Mouse (Mus musculus) heart, embryonic 11.5 days (tissue): ENCODE data around the gene Ppfibp2. TPM values are rescaled to one million over a fixed set of nuclear protein-coding genes. Genes with fewer than 3 reads are reported as not detected.

Experiments
- ATAC-seq: fragments of 200-750 bp; cut with Nextera tagmentation; replicated peaks from 2 replicates; pipeline ENCODE4 v1.8.0; 2017; ENCODE audit warnings: moderate library complexity; ENCODE audit not compliant: insufficient number of reproducible peaks, low FRiP score, low TSS enrichment
- H3K27ac ChIP-seq: fragments of 300-500 bp; sonication (generic); 2 replicates; pipeline ENCODE4 v1.5.1; 2014; ENCODE audit warnings: mild to moderate bottlenecking, low read depth, low read length
- H3K27me3 ChIP-seq: fragments of 300-500 bp; sonication (generic); 2 replicates; pipeline ENCODE4 v1.6.1; 2014; ENCODE audit warnings: mild to moderate bottlenecking, low read length, mixed read lengths; ENCODE audit not compliant: control insufficient read depth, insufficient read depth
- H3K36me3 ChIP-seq: fragments of 300-500 bp; sonication (generic); 2 replicates; pipeline ENCODE4 v1.6.1; 2014; ENCODE audit warnings: mild to moderate bottlenecking, low read length, moderate library complexity, mixed read lengths; ENCODE audit not compliant: control insufficient read depth, insufficient read depth
- H3K4me1 ChIP-seq: fragments of 300-500 bp; sonication (generic); 2 replicates; pipeline ENCODE4 v1.6.1; 2014; ENCODE audit warnings: low read length; ENCODE audit not compliant: control insufficient read depth, insufficient read depth
- H3K4me2 ChIP-seq: fragments of 300-500 bp; sonication (generic); 2 replicates; pipeline ENCODE4 v1.6.1; 2014; ENCODE audit warnings: mild to moderate bottlenecking, moderate library complexity
- H3K4me3 ChIP-seq: fragments of 300-500 bp; sonication (generic); 2 replicates; pipeline ENCODE4 v1.5.1; 2014; ENCODE audit warnings: low read depth, low read length
- H3K9ac ChIP-seq: fragments of 300-500 bp; sonication (generic); 2 replicates; pipeline ENCODE4 v1.6.1; 2014; ENCODE audit warnings: mild to moderate bottlenecking, low read depth, low read length, moderate library complexity
- H3K9me3 ChIP-seq: fragments of 300-500 bp; sonication (generic); replicated peaks from 2 replicates; pipeline ENCODE4 v1.6.1; 2016; ENCODE audit warnings: low read length; ENCODE audit not compliant: control insufficient read depth
- WGBS: fragments of 180-500 bp; shearing (Covaris S2); extraction: QIAGEN DNeasy Blood & Tissue Kit; methylation state at CpG from one replicate; pipeline ENCODE4 v1.1.7; 2014; ENCODE audit not compliant: insufficient replicate concordance; 5-methylcytosine and 5-hydroxymethylcytosine counted together
- polyA plus RNA-seq: library from polyadenylated mRNA; unstranded; fragments of >200 nt; fragmentation: Nextera tagmentation; extraction: Ambion mirVana; gene quantifications from 2 replicates; pipeline ENCODE4 v1.2.1, GENCODE M21; 2014

The Ppfibp2 gene
- polyA plus RNA-seq, 1 experiment from 2014 or later: 6.3 TPM

DNA sequence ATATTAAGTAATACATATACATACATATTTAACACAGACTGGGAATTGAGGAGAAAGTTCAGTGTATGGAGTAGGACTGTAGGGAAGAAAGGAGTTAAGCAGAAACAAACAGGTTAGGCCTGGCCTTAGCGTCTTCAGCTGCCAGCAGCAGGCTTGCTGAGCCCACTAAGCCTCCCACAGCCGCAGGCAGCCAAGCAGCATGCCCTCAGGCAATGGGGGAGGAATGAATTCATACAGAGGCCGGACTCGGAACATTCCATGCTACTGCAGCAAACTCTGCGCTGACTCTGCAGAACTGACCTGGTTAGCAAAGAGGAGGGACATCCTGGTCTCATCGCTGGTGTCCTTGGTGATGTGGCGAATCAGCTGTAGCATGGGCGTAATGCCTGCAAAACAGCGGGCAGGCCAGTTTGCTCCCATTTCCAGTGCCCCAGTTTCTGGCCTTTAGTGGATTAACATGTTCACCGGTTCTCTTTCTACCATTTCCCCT, 157.1 kb downstream of the Ppfibp2 start:
- Histone ChIP-seq H3K27ac (no peak overlapping the region), H3K9ac (no peak overlapping the region), H3K4me1 (peaks cover 3% of the 10 kb centered on the region; the same call in 1 of the 2 replicates), H3K36me3 (no peaks in the 10 kb centered on the region), H3K4me2 (no peak overlapping the region), H3K9me3 (no peaks in the 10 kb centered on the region), H3K27me3 (0 out of 2 replicates have a peak, but pooled peaks cover 3% of the 10 kb centered on the region), H3K4me3 (no peak overlapping the region)
- 87% methylated on average over 10 of the region's 10 CpGs for WGBS
- ATAC-seq: no peak

DNA sequence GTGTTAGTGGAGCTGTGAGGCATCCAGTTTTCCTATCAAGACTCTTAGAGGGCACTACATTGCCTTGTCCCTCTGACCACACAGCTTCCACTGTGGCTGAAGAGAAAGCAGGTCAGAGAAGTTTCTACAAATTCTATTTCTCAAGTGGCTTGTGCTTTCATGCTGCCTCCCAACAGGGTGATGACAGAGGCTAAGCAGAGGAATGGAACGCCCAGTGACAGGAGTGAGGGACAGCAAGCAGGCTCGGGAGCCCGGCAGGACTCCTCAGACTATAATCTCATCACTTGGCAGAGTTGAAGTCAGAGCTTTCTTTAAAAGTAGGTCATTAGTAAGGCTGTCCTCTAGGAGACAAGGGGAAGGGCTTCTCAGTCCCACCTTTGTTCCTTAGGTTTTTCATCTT, 160.9 kb downstream of the Ppfibp2 start:
- Histone ChIP-seq H3K4me2 (peak overlapping the region; percentile 22; the same call in 1 of the 2 replicates), H3K36me3 (no peaks in the 10 kb centered on the region), H3K4me3 (no peak overlapping the region), H3K27me3 (peaks cover 9% of the 10 kb centered on the region; the same call in 1 of the 2 replicates), H3K9me3 (no peaks in the 10 kb centered on the region), H3K9ac (no peak overlapping the region), H3K27ac (no peak overlapping the region), H3K4me1 (peaks cover 13% of the 10 kb centered on the region; the same call in 1 of the 2 replicates)
- WGBS: 11% methylated on average over 3 of the region's 3 CpGs
- ATAC-seq: 0 out of 2 replicates have a peak, but pooled peaks have one; percentile 39

DNA sequence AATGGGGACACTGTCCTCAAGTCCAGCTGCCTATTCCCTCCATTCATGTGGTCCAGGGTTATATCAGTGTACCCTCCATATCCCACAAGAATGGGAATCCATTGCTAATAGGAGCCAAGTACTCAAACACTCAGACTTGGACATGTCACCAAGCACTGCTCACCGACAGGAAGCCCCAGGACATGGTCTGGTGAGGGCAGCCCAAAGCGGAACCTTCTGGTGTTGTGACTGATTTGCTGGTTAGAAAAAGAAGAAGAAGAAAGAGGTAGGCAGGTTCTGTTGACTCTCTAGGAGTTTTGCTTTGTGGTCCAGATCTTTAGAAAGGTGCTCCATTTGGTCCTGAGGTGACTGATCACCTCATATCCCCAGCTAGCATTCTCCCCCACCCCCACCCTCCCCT, 161.7 kb downstream of the Ppfibp2 start:
- Histone ChIP-seq H3K9me3 (no peaks in the 10 kb centered on the region), H3K9ac (no peak overlapping the region), H3K36me3 (no peaks in the 10 kb centered on the region), H3K4me3 (no peak overlapping the region), H3K27ac (no peak overlapping the region), H3K27me3 (peaks cover 9% of the 10 kb centered on the region; the same call in 1 of the 2 replicates), H3K4me1 (peaks cover 13% of the 10 kb centered on the region; the same call in 1 of the 2 replicates), H3K4me2 (no peak overlapping the region)
- no peak for ATAC-seq
- 71% methylated on average over 2 of the region's 2 CpGs for WGBS

DNA sequence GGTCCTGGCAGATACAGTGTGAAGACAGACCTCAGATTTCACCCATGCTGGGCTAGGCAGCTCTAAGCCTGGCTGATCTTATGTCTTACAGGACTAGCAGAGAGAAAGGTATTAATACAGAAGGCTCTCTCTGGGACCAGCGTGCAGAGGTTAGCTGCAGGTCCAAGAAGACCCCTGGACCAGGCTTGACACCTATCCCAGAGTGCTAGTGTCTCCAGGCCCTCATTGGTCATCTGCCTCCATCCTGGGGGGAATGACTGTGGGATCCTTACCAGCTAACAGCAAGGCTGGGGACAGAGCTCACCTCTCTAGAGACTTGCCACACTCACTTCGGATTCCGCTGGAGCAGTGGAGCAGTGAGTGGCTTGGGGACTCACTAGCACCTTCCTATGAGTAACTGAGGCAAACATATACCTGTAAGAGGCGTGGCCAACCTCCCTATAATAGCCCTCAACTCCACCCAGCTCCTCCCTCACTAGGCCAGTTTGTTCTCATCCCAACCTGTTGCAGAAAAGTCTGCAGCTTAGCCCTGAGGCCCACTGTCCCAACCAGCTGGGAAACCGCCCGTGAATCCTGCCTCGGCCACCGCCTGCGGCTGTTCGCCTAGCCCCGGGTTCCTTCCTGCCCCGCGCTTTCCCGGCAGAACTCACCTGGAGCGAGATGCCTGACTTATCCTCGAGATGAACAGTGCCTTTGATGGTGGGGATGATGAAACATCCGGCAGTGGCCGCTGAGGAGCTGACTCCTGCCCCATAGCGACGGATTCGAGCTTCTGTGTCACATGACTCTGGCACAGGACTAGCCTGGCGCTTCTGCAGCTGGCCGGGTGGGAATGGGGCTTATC, 162.5 kb downstream of the Ppfibp2 start, which contains the start of gene Cyb5r2:
Cyb5r2 (minus strand) TSS at position 725 of the 844 bp plus-strand sequence.
- Histone ChIP-seq H3K9ac (0 out of 2 replicates have a peak within 1 kb of the TSS, but pooled peaks have one; percentile 28), H3K27ac (no peak within 1 kb of the TSS), H3K27me3 (peaks cover 9% of the 10 kb centered on the region; the same call in 1 of the 2 replicates), H3K4me1 (peaks cover 13% of the 10 kb centered on the region; the same call in 1 of the 2 replicates), H3K4me2 (peak within 1 kb of the TSS; percentile 64), H3K9me3 (no peaks in the 10 kb centered on the region), H3K4me3 (peak within 1 kb of the TSS; percentile 28), H3K36me3 (no peaks in the 10 kb centered on the region)
- peak; percentile 20; the same call in 1 of the 2 replicates for ATAC-seq
- 12% methylated on average over 23 of the region's 23 CpGs for WGBS

DNA sequence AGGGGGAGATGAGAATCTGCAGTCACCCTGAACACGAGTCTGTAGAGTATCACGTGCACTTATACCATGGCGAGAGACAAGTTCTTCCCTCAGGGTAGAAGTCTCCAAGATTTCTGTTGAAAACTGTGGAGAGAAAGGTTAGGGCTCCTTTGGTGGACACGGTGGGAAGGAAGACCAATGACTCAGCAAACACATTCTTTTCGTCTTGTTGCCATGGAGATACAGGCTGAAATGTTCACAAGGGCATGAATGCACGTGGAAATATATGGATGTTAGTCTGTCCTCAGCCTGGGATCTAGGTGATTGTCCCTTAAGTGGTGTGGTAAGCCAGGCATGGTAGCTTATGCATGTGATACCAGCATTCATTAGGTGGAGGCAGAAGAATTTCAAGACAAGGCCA, 175.8 kb downstream of the Ppfibp2 start:
- H3K9me3 ChIP-seq: no peaks in the 10 kb centered on the region
- 61% methylated on average over 6 of the region's 6 CpGs for WGBS
- H3K4me2 ChIP-seq: no peak overlapping the region
- no peak for ATAC-seq
- no peaks in the 10 kb centered on the region for H3K4me1 ChIP-seq
- H3K36me3 ChIP-seq: no peaks in the 10 kb centered on the region
- H3K27ac ChIP-seq: no peak overlapping the region
- no peak overlapping the region for H3K9ac ChIP-seq
- no peaks in the 10 kb centered on the region for H3K27me3 ChIP-seq
- H3K4me3 ChIP-seq: no peak overlapping the region

DNA sequence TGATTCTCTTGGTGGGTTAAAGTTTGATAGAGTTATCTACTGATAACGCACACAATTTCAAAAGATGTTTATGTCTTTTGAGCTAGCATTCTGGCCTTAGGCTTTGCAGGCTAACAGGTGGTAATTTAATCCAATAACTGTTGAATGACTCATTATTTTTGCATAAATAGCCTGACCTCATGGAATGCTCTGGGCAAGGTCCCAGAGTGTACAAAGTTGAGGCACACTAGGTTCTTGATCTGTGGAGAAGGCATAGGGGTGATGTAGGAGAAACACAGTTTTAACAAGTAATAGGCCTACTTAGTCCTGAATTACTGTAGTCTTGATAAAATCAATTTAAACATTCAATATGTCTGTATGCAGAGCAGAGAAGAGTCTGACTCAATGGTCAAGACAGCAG, 183.2 kb downstream of the Ppfibp2 start:
- no peak for ATAC-seq
- Histone ChIP-seq H3K9ac (no peak overlapping the region), H3K27me3 (no peaks in the 10 kb centered on the region), H3K9me3 (no peaks in the 10 kb centered on the region), H3K4me1 (no peaks in the 10 kb centered on the region), H3K36me3 (no peaks in the 10 kb centered on the region), H3K4me3 (no peak overlapping the region), H3K27ac (no peak overlapping the region), H3K4me2 (no peak overlapping the region)
- WGBS: 72% methylated on average over 1 of the region's 1 CpGs

DNA sequence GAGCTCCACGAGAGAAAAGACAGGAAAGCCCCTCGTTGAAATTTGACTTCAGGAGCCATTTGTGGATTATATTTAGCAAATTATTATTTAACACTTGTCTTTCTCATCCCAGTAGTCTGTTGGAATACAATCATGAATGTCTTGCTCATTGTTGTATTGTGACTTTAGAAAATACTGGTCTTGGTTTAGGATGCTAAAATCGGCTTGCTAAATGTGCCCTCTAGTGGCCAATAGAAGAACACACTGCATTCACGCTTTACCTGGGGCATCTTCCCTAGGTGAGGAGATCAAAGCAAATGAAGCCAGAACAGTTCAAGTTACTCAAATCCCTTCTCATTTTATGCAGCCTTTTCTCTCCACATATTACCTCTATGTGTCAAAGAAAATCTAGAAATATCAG, 184.6 kb downstream of the Ppfibp2 start:
- 39% methylated on average over 4 of the region's 4 CpGs for WGBS
- ATAC-seq: no peak
- H3K4me3 ChIP-seq: no peak overlapping the region

DNA sequence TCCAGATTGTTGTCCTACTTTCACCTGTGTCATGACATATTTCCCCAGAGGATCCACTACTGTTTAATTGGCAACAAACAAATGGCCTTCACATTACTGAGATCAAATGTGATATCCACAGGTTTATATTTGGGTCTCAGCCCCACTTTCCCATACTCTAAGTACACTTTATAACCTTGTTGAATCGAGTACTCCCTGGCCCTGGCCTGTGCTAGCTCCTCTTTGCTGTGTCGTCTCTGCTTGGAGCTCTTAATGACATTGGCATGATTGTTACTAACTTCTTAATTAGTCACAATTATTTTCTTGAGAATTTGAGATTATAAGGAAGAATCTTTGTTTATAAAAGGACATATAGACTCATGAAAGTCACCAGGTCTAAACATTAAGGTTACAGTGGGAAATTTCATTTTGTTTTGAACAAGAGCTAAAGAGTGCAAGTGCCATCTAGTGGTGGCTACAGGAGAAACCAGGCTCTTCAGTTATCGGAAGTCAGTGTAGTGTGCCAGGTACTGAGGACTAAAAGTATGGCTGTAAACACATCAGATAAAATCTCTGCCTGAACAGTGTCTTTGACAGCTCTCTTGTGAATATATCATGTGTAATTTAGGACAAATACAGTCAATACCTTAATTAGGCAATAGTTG, 193.1 kb downstream of the Ppfibp2 start:
- H3K27ac ChIP-seq: no peak overlapping the region
- no peaks in the 10 kb centered on the region for H3K27me3 ChIP-seq
- H3K9me3 ChIP-seq: no peaks in the 10 kb centered on the region
- H3K36me3 ChIP-seq: no peaks in the 10 kb centered on the region
- no peak overlapping the region for H3K4me3 ChIP-seq
- H3K4me2 ChIP-seq: no peak overlapping the region
- no peaks in the 10 kb centered on the region for H3K4me1 ChIP-seq
- 57% methylated on average over 3 of the region's 3 CpGs for WGBS
- no peak overlapping the region for H3K9ac ChIP-seq
- no peak for ATAC-seq

More for the DNA sequence above, 184.6 kb downstream of the Ppfibp2 start:
- Histone ChIP-seq H3K9ac (no peak overlapping the region), H3K27me3 (no peaks in the 10 kb centered on the region), H3K9me3 (no peaks in the 10 kb centered on the region), H3K27ac (no peak overlapping the region), H3K4me2 (no peak overlapping the region), H3K36me3 (no peaks in the 10 kb centered on the region), H3K4me1 (no peaks in the 10 kb centered on the region)
